Mouse (Mus musculus): ENCODE measurements at regions not wholly inside any gene's neighbourhood (a gene's known extent, or its start where the extent isn't known, plus 50 kb on each side); places are given as distances from the start of the nearest gene placed in this dataset.

DNA sequence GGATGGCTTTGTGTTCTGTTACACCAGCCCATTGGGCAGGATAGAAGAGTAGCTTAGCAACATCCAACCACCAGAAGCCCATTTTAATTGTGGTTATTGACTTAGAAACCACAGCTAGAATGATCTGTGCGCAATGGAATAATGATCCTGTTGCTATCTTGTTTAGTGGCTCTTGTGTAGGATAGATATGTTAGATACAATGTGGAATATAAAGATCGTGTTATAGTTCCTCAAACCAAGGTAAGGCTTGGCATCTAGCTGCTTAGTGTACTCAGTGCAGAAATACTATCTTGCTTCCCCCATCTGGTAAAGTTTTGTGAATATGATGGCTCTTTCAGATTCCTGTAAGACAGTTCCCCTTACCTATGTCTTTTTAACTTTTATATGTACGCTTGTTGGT is 230.4 kb downstream of the Wdr20rt start:
- TF ChIP-seq CTCF (IDR thresholded peaks at IDR 0.05; ENCODE audit: low read depth) (no peak), EP300 (IDR thresholded peaks at IDR 0.05; ENCODE audit: low read depth) (no peak)

Measured in heart, postnatal 0 days (tissue).